Mouse (Mus musculus) liver, adult 2 months (tissue): ENCODE results near the gene Ffar4. TPM values are rescaled to one million over a fixed set of nuclear protein-coding genes. Genes with fewer than 3 reads are reported as not detected.

Source experiments
- DNase-seq: peaks from one replicate; pipeline ENCODE4 v3.0.0-alpha.2; 2011; ENCODE audit warnings: low read depth, low spot score; ENCODE audit errors: extremely low read depth
- H3K27ac ChIP-seq: fragments of 200-500 bp; replicated peaks from 2 replicates; pipeline ENCODE4 v1.5.1; 2012; ENCODE audit warnings: low read depth, mild to moderate bottlenecking, control low read depth, inconsistent platforms, low read length; ENCODE audit not compliant: insufficient read depth
- H3K27me3 ChIP-seq: fragments of 200-500 bp; 2 replicates; pipeline ENCODE4 v1.6.1; 2012; ENCODE audit warnings: mild to moderate bottlenecking, moderate library complexity, low read length, inconsistent platforms; ENCODE audit not compliant: control insufficient read depth, insufficient read depth
- H3K36me3 ChIP-seq: fragments of 200-500 bp; 2 replicates; pipeline ENCODE4 v1.6.1; 2012; ENCODE audit warnings: low read length, inconsistent platforms; ENCODE audit not compliant: control insufficient read depth, insufficient read depth
- H3K4me1 ChIP-seq: fragments of 200-500 bp; 2 replicates; pipeline ENCODE4 v1.6.1; 2011; ENCODE audit warnings: low read length; ENCODE audit not compliant: control insufficient read depth, insufficient read depth
- H3K4me3 ChIP-seq: fragments of 200-500 bp; 2 replicates; pipeline ENCODE4 v1.5.1; 2011; ENCODE audit warnings: low read depth, mild to moderate bottlenecking, control low read depth, low read length, moderate library complexity; ENCODE audit not compliant: insufficient read depth
- H3K79me2 ChIP-seq: fragments of 200-500 bp; 2 replicates; pipeline ENCODE4 v1.6.1; 2012; ENCODE audit warnings: inconsistent platforms, mild to moderate bottlenecking, low read length, moderate library complexity; ENCODE audit not compliant: control insufficient read depth, insufficient read depth
- H3K9ac ChIP-seq: fragments of 200-500 bp; 2 replicates; pipeline ENCODE4 v1.6.1; 2012; ENCODE audit warnings: low read depth, mild to moderate bottlenecking, control low read depth, inconsistent platforms, low read length
- CTCF ChIP-seq: fragments of 200-500 bp; IDR thresholded peaks from 2 replicates; pipeline ENCODE4 v1.5.1; 2011; ENCODE audit warnings: low read depth, low read length, control low read depth
- POLR2A ChIP-seq: fragments of 200-500 bp; IDR thresholded peaks from 2 replicates; pipeline ENCODE4 v1.6.1; 2011; ENCODE audit warnings: low read length, control low read depth; ENCODE audit not compliant: insufficient read depth; ENCODE audit errors: extremely low read depth
- WGBS: fragments of 180-500 bp; shearing (Covaris S2); methylation state at CpG from one replicate; pipeline ENCODE4 v1.1.7; 2018; 5-methylcytosine and 5-hydroxymethylcytosine counted together
- polyA plus RNA-seq: library from polyadenylated mRNA; depleted of rRNA; stranded (reverse); fragments of >200 nt; gene quantifications from 2 replicates; pipeline ENCODE4 v1.2.3, GENCODE M21; 2012
- total RNA-seq: library from RNA; depleted of rRNA; stranded (reverse); fragments of >200 nt; gene quantifications from 2 replicates; pipeline ENCODE4 v1.2.3, GENCODE M21; 2014

Gene Ffar4
- total and polyA plus RNA-seq, 2 experiments, result 0.09 to 0.83 TPM

DNA sequence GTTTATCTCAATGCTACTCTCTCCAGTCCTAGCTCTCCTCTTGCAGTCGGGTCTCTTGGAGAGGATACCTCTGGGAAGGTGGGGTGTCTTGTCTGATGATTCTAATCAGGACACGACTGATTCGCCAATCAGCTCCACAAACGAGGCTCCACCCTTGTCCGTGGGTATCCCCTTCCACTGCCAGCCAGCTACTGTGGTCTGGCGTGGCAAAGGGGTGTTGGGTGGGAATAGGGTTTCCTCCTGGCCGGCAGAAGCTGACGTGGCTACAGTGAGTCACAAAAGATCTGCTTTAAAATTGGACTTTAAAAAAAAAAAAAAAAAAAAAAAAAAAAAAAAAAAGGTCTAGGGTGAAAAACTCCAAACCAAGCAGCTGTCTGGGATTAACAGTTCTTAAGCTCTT is 14.2 kb downstream of the Ffar4 start:
- Histone ChIP-seq H3K9ac (no peak overlapping the region), H3K4me1 (peaks cover 2% of the 10 kb centered on the region; the same call in 1 of the 2 replicates), H3K36me3 (no peaks in the 10 kb centered on the region), H3K27me3 (no peaks in the 10 kb centered on the region), H3K27ac (no peak overlapping the region), H3K79me2 (no peaks in the 10 kb centered on the region), H3K4me3 (no peak overlapping the region)
- DNase-seq, result no peak
- 86% methylated on average over 8 of the region's 8 CpGs for WGBS
- TF ChIP-seq CTCF, result no peak
- TF ChIP-seq POLR2A, result no peak

DNA sequence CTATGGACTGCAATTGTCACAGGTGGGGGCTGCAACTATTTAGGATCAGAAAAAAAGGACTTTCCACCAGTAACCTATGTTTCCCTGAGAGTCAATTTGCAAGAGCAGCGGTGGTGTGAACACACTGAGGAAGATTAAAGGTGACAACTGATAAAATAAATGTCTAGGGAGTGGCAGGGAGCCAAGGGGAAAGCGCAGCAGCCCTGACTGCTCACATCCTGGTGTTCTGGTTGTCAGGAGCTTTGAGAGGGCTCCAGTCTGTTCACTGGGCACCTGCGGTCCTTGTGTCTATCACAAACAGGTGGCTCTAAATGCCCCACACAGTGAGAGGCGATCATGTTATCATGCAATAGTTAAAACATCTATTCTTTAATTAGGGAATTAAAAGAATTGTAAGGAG is 15.7 kb downstream of the Ffar4 start:
- no peaks in the 10 kb centered on the region for H3K27me3 ChIP-seq
- 40% methylated on average over 4 of the region's 4 CpGs for WGBS
- H3K9ac ChIP-seq, result no peak overlapping the region

DNA sequence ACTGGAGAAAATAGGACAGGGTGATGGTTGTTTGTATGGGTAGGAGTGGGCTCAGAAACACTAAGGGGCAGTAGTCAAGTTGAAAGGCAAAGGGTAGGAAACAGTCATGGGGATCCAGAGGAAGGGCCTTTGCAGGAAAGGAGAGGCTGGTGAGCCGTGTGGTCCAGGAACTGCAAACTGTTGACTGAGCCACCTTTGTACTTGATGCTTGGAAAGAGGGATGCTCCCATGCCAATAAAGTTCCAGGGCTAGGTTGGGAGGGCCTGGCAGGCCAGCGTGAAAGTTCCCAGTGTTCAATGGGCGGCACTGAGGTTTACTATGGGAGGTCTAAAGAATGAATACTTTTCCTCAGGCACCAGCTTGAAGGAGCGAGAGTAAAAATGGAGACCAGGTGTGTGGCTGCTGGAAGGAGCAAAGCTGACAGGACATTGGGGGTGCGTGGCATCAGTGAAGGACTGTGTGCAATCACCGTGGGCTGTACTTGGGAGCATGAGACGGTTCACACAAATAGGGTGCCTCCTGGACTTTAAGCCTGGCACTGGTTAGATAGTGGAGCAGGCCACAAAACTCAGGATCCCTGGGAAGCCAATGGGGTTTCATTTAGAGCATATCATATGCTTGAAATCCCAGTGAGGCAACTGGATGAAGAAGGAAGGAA is 18.1 kb downstream of the Ffar4 start:
- peaks cover 15% of the 10 kb centered on the region for H3K4me1 ChIP-seq
- peaks cover 37% of the 10 kb centered on the region for H3K36me3 ChIP-seq
- no peak overlapping the region for H3K4me3 ChIP-seq
- no peak for TF ChIP-seq CTCF
- 0 out of 2 replicates have a peak, but pooled peaks have one; percentile 16 for TF ChIP-seq POLR2A
- no peaks in the 10 kb centered on the region for H3K79me2 ChIP-seq
- 24% methylated on average over 7 of the region's 7 CpGs for WGBS
- H3K27me3 ChIP-seq, result no peaks in the 10 kb centered on the region
- DNase-seq, result peak; percentile 94
- no peak overlapping the region for H3K9ac ChIP-seq
- H3K27ac ChIP-seq, result no peak overlapping the region

More for the DNA sequence above, 15.7 kb downstream of the Ffar4 start:
- Histone ChIP-seq H3K27ac (no peak overlapping the region), H3K79me2 (no peaks in the 10 kb centered on the region), H3K4me1 (peaks cover 2% of the 10 kb centered on the region; the same call in 1 of the 2 replicates), H3K4me3 (no peak overlapping the region), H3K36me3 (peaks cover 14% of the 10 kb centered on the region)
- TF ChIP-seq POLR2A (no peak), CTCF (no peak)
- DNase-seq, result no peak

DNA sequence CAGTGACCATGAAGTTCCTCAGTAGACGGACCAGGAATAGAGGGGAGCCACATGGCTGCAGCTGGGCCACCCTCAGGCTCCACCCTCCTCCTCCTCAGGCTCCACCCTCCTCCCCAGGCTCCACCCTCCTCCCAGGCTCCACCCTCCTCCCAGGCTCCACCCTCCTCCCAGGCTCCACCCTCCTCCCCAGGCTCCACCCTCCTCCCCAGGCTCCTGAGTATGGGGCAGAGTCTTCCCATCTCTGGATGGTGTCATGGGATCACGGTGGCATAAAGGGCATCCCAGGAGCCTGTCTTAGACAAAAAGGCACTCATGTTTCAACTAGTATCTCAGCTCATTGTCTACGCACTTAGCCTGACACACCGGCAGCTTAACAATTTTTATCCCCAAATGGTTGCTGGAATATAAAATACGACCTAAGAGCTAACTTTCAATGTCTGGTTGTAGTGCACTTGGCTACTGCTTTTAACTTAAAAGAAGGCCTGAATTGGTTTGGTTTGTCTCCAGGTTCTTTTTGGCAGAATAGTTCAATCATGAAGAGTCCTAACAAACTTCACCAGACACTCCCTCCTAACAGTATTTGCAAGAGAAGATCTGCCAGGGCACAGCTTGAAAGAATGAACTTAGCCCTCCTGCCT is 23.4 kb downstream of the Ffar4 start:
- peaks cover 7% of the 10 kb centered on the region; the same call in 1 of the 2 replicates for H3K79me2 ChIP-seq
- H3K27ac ChIP-seq, result peak overlapping the region; percentile 86
- H3K27me3 ChIP-seq, result no peaks in the 10 kb centered on the region
- TF ChIP-seq CTCF (no peak), POLR2A (peak; percentile 40; the same call in 1 of the 2 replicates)
- peaks cover 64% of the 10 kb centered on the region for H3K36me3 ChIP-seq
- peaks cover 13% of the 10 kb centered on the region for H3K4me1 ChIP-seq
- 31% methylated on average over 5 of the region's 5 CpGs for WGBS
- peak; percentile 94 for DNase-seq
- H3K4me3 ChIP-seq, result peak overlapping the region; percentile 92
- peak overlapping the region; percentile 77 for H3K9ac ChIP-seq

DNA sequence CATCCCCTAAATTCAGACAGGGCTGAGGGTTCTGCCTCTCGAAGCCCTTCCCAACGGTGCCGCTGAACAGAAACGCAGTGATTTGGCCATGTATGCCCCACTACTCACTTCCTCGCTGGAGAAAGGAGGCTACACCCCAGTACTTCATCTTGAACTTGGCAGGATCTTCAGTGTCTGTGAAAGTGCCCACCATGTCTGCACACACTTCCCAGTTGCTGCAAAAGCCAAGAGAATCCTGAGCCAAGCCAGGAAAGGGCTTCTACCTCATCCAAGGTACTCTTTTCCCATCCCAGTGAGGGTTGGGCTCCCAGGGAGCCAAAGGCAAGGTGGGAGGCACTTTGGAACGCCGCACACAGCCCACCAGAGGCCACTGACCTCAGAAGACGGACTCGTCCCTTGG is 27.1 kb downstream of the Ffar4 start:
- TF ChIP-seq CTCF (no peak), POLR2A (no peak)
- Histone ChIP-seq H3K4me3 (peak overlapping the region; percentile 92), H3K79me2 (peaks cover 7% of the 10 kb centered on the region; the same call in 1 of the 2 replicates), H3K36me3 (peaks cover 36% of the 10 kb centered on the region), H3K9ac (peak overlapping the region; percentile 85), H3K27ac (peak overlapping the region; percentile 95), H3K27me3 (no peaks in the 10 kb centered on the region), H3K4me1 (peaks cover 16% of the 10 kb centered on the region)
- peak; percentile 33 for DNase-seq
- WGBS, result 8% methylated on average over 9 of the region's 9 CpGs
